Mouse (Mus musculus) left cerebral cortex, adult 6 months (tissue): ENCODE data around the gene Trp53. TPM values are rescaled to one million over a fixed set of nuclear protein-coding genes. Genes with fewer than 3 reads are reported as not detected.

Experiments used
- long read RNA-seq, 2 experiments: library from polyadenylated mRNA; unstranded; transcript quantifications; one replicate each; pipeline ENCODE4 v2.0.0; 2019 to 2020
- polyA plus RNA-seq: library from polyadenylated mRNA; unstranded; fragments of <200 nt; fragmentation: Nextera tagmentation; gene quantifications from 2 replicates; pipeline ENCODE4 v1.2.3, GENCODE M21; 2021

Gene Trp53
- polyA plus RNA-seq, result 20.2 and 20.9 TPM in 2 replicates
- long read RNA-seq, experiment 1, transcript Trp53-203 (11 exons, 1,771 nt), result major isoform, 59 of 84 reads
- long read RNA-seq, experiment 1, transcript Trp53-206 (11 exons, 1,867 nt), result minor isoform, 10 of 84 reads
- long read RNA-seq, experiment 1, partial matches to known transcripts, result 6 of 84 reads
- long read RNA-seq, experiment 1, other reads (novel, unspliced or antisense), result 9 of 84 reads
- long read RNA-seq, experiment 2, transcript Trp53-203 (11 exons, 1,771 nt), result major isoform, 12 of 26 reads
- long read RNA-seq, experiment 2, partial matches to known transcripts, result 12 of 26 reads
- long read RNA-seq, experiment 2, other reads (novel, unspliced or antisense), result 2 of 26 reads

DNA sequence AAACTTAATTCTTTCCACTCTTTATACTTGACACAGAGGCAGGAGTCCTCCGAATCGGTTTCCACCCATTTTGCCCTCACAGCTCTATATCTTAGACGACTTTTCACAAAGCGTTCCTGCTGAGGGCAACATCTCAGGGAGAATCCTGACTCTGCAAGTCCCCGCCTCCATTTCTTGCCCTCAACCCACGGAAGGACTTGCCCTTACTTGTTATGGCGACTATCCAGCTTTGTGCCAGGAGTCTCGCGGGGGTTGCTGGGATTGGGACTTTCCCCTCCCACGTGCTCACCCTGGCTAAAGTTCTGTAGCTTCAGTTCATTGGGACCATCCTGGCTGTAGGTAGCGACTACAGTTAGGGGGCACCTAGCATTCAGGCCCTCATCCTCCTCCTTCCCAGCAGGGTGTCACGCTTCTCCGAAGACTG, at the start of gene Trp53, which contains the start of gene Wrap53:
Gene Trp53 (plus strand): TSS at position 269 of the 424 bp plus-strand sequence.
Gene Wrap53 (minus strand): TSS at position 165 of the 424 bp plus-strand sequence.

DNA sequence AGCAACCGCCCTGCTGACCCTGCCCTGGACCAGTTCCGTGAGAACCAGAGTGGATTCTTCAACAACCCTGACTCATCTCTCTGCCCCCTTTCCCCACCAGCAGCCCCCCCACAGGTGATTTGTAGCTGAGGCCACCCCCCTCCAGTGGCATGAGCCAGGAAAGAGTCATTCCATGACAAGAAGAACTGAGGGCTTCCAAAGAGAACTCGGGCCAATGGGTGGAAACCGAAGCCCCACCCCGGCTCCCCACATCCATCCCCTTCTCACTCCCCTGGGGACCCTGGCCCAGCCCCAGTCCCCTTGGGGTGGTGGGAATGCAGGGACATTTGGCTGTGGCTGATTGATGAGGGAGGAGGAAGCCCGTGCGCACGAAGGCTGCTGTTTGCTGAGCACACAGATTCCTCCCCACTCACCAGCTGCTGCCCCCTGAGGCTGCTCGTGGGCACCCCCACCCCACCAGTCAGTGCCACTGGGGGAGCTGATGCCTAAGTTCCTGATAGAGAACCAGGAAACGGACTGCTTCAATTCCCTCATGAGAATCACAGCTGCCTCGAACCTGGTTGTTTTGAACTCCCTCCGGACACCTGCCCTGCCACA, 31.0 kb upstream of the Trp53 start, which contains the start of gene Dnah2:
Gene Dnah2 (minus strand): TSS at position 51 of the 597 bp plus-strand sequence.

GRCm38 (mm10) chr11:69559851-69560765, 20.1 kb upstream of the Trp53 start, which contains the start of gene Efnb3:
Gene Efnb3 (minus strand): TSS chr11:69560205.

GRCm38 (mm10) chr11:69605726-69606490, 25.7 kb downstream of the Trp53 start, which contains the start of gene Atp1b2:
Gene Atp1b2 (minus strand): TSS chr11:69605942.

DNA sequence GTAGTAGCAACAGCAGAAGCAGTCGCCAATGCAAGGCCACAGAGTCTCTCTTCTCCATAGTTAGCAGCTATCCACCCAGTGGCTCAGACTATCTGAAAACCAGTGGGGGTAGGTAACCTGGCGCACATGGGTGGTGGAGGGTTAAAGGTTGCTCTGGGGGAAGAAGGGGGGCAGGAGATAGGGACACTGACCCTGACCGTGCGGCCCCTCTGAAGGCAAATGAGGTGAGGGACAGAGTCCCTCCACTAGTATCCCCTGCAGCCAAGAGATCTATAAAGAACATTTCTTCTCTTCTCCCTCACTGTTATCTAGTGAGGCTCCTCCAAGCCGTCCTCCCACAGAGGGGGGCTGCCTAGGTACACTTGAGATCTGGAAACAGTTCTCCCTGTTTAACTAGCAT, 37.6 kb downstream of the Trp53 start, which contains the start of gene Shbg:
Gene Shbg (minus strand): TSS at position 101 of the 400 bp plus-strand sequence.

GRCm38 (mm10) chr11:69621571-69622268, 41.6 kb downstream of the Trp53 start, which contains the start of gene Sat2:
Gene Sat2 (plus strand): TSS chr11:69622024.

GRCm38 (mm10) chr11:69632284-69633089, 52.3 kb downstream of the Trp53 start, which contains the start of gene Fxr2:
Gene Fxr2 (plus strand): TSS chr11:69632990.

Other genes with a start within 250 kb of the Trp53 start
- 352 and 369 TPM in 2 replicates for gene Rnf227, start 239.9 kb upstream of the Trp53 start, polyA plus RNA-seq
- gene Chd3, start 211.0 kb upstream of the Trp53 start, polyA plus RNA-seq, result 36.0 and 37.5 TPM in 2 replicates
- 537 and 633 TPM in 2 replicates for gene Naa38, start 184.9 kb upstream of the Trp53 start, polyA plus RNA-seq
- 14.8 and 20.5 TPM in 2 replicates for gene Cyb5d1, start 184.7 kb upstream of the Trp53 start, polyA plus RNA-seq
- 3.1 and 4.1 TPM in 2 replicates for gene Tmem88, start 182.1 kb upstream of the Trp53 start, polyA plus RNA-seq
- gene Kdm6b, start 166.7 kb upstream of the Trp53 start, polyA plus RNA-seq, result 4.7 and 5.3 TPM in 2 replicates
- gene Dnah2, start 31.2 kb upstream of the Trp53 start, polyA plus RNA-seq, result 0.19 and 0.56 TPM in 2 replicates
- 14.0 and 33.2 TPM in 2 replicates for gene Efnb3, start 20.2 kb upstream of the Trp53 start, polyA plus RNA-seq
- gene Wrap53, start 104 bp upstream of the Trp53 start, polyA plus RNA-seq, result 11.1 and 12.9 TPM in 2 replicates
- 153 and 269 TPM in 2 replicates for gene Atp1b2, start 25.6 kb downstream of the Trp53 start, polyA plus RNA-seq
- not detected in 2 replicates for gene Shbg, start 37.5 kb downstream of the Trp53 start, polyA plus RNA-seq
- 13.9 and 15.2 TPM in 2 replicates for gene Sat2, start 41.7 kb downstream of the Trp53 start, polyA plus RNA-seq
- gene Fxr2, start 52.6 kb downstream of the Trp53 start, polyA plus RNA-seq, result 6.9 and 10.3 TPM in 2 replicates
- 0.36 TPM in 1 of 2 replicates, not detected in the other for gene Sox15, start 75.0 kb downstream of the Trp53 start, polyA plus RNA-seq
- gene Mpdu1, start 82.3 kb downstream of the Trp53 start, polyA plus RNA-seq, result 87.7 and 102 TPM in 2 replicates
- 18.2 and 20.8 TPM in 2 replicates for gene Cd68, start 85.8 kb downstream of the Trp53 start, polyA plus RNA-seq
- 163 and 212 TPM in 2 replicates for gene Eif4a1, start 92.1 kb downstream of the Trp53 start, polyA plus RNA-seq
- gene Senp3, start 101.7 kb downstream of the Trp53 start, polyA plus RNA-seq, result 16.2 and 20.9 TPM in 2 replicates
- gene Tnfsf13, start 105.4 kb downstream of the Trp53 start, polyA plus RNA-seq, result 3.5 and 3.8 TPM in 2 replicates
- 3.3 and 11.2 TPM in 2 replicates for gene Tnfsf12, start 115.5 kb downstream of the Trp53 start, polyA plus RNA-seq
- 3.0 and 5.7 TPM in 2 replicates for gene Tnfsfm13, start 115.7 kb downstream of the Trp53 start, polyA plus RNA-seq
- gene Polr2a, start 178.3 kb downstream of the Trp53 start, polyA plus RNA-seq, result 3.9 and 7.0 TPM in 2 replicates
- not detected in 2 replicates for gene Slc35g3, start 181.6 kb downstream of the Trp53 start, polyA plus RNA-seq
- gene Zbtb4, start 185.6 kb downstream of the Trp53 start, polyA plus RNA-seq, result 6.7 and 9.8 TPM in 2 replicates
- gene Chrnb1, start 215.6 kb downstream of the Trp53 start, polyA plus RNA-seq, result 0.17 and 0.19 TPM in 2 replicates
- 2.3 and 2.7 TPM in 2 replicates for gene Fgf11, start 221.5 kb downstream of the Trp53 start, polyA plus RNA-seq
- gene Tmem102, start 225.3 kb downstream of the Trp53 start, polyA plus RNA-seq, result 0.39 and 0.40 TPM in 2 replicates
- gene Gm39566, start 234.9 kb downstream of the Trp53 start, polyA plus RNA-seq, result not detected in 2 replicates
- gene Spem2, start 238.1 kb downstream of the Trp53 start, polyA plus RNA-seq, result not detected in 2 replicates
- not detected in 2 replicates for gene Spem1, start 241.8 kb downstream of the Trp53 start, polyA plus RNA-seq